Mouse (Mus musculus) midbrain, postnatal 0 days (tissue): Measurements from ENCODE around the gene Palld. TPM values are rescaled to one million over a fixed set of nuclear protein-coding genes. Genes with fewer than 3 reads are reported as not detected.
A peak's percentile ranks its signal among the peaks of the same experiment; 100 is the strongest.

Experiments used
- ATAC-seq: fragments of 200-750 bp; cut with Nextera tagmentation; 2 replicates; pipeline ENCODE4 v1.8.0; 2017; ENCODE audit warnings: moderate number of reproducible peaks, mild to moderate bottlenecking, moderate TSS enrichment, moderate library complexity; ENCODE audit not compliant: low FRiP score
- DNase-seq: peaks from one replicate; pipeline ENCODE4 v3.0.0-alpha.2; 2015; ENCODE audit warnings: low spot score
- H3K27ac ChIP-seq: fragments of 300-500 bp; sonication (generic); 2 replicates; pipeline ENCODE4 v1.5.1; 2014; ENCODE audit warnings: low read depth, mild to moderate bottlenecking, low read length, mixed read lengths
- H3K27me3 ChIP-seq: fragments of 300-500 bp; sonication (generic); 2 replicates; pipeline ENCODE4 v1.6.1; 2014; ENCODE audit warnings: low read length, control low read depth, mixed read lengths; ENCODE audit not compliant: insufficient read depth
- H3K36me3 ChIP-seq: fragments of 300-500 bp; sonication (generic); 2 replicates; pipeline ENCODE4 v1.6.1; 2014; ENCODE audit warnings: low read length, control low read depth, mixed read lengths; ENCODE audit not compliant: insufficient read depth
- H3K4me1 ChIP-seq: fragments of 300-500 bp; sonication (generic); 2 replicates; pipeline ENCODE4 v1.6.1; 2014; ENCODE audit warnings: mild to moderate bottlenecking, control low read depth, antibody characterized with exemption, low read length, mixed read lengths; ENCODE audit not compliant: insufficient read depth
- H3K4me2 ChIP-seq: fragments of 300-500 bp; sonication (generic); 2 replicates; pipeline ENCODE4 v1.6.1; 2014; ENCODE audit warnings: low read depth, mild to moderate bottlenecking, low read length, mixed read lengths; ENCODE audit not compliant: poor library complexity, severe bottlenecking
- H3K4me3 ChIP-seq: fragments of 300-500 bp; sonication (generic); 2 replicates; pipeline ENCODE4 v1.5.1; 2014; ENCODE audit warnings: low read depth, mild to moderate bottlenecking, low read length, moderate library complexity
- H3K9ac ChIP-seq: fragments of 300-500 bp; sonication (generic); replicated peaks from 2 replicates; pipeline ENCODE4 v1.6.1; 2014; ENCODE audit warnings: mild to moderate bottlenecking, low read length, moderate library complexity, mixed read lengths; ENCODE audit not compliant: poor library complexity, severe bottlenecking
- H3K9me3 ChIP-seq: fragments of 300-500 bp; sonication (generic); 2 replicates; pipeline ENCODE4 v1.6.1; 2016; ENCODE audit warnings: low read length, control low read depth
- CTCF ChIP-seq: IDR thresholded peaks from 2 replicates; pipeline ENCODE4 v1.5.1; 2016; ENCODE audit warnings: antibody characterized with exemption, mild to moderate bottlenecking
- WGBS: fragments of 180-500 bp; shearing (Covaris S2); extraction: QIAGEN DNeasy Blood & Tissue Kit; methylation state at CpG from one replicate; pipeline ENCODE4 v1.1.7; 2014; 5-methylcytosine and 5-hydroxymethylcytosine counted together
- polyA plus RNA-seq: library from polyadenylated mRNA; unstranded; fragments of >200 nt; fragmentation: Nextera tagmentation; extraction: Ambion mirVana; gene quantifications from 2 replicates; pipeline ENCODE4 v1.2.1, GENCODE M21; 2015
- total RNA-seq: library from RNA; depleted of rRNA; stranded (reverse); fragments of >200 nt; gene quantifications from 2 replicates; pipeline ENCODE4 v1.2.3, GENCODE M21; 2014

Gene Palld
- total and polyA plus RNA-seq, 2 experiments from 2014 or later = 3.9 to 10.8 TPM

DNA sequence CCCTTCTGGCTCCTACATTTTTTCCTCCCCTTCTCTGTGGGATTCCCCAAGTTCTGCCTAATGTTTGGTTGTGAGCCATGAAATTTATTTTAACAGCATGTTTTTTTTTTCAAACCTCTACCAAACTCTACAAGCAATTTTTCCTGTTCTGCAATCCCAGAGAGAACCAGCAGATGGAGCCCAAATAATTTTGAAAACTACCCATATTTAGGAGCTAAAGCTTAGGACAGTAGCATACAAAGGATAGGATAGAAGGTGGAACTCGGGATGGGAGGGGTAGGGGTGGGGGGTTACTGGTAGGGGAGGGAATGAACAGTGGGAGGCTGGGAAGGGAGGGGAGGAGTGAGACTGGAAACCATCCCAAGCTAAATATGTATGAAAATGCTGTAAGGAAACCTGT lies 380.4 kb downstream of the Palld start:
- no peak for ATAC-seq
- no peak overlapping the region for H3K9ac ChIP-seq
- TF ChIP-seq CTCF = peak; percentile 80
- H3K27ac ChIP-seq = no peak overlapping the region
- H3K4me1 ChIP-seq = no peaks in the 10 kb centered on the region
- WGBS = 9% methylated on average over 1 of the region's 1 CpGs
- H3K36me3 ChIP-seq = no peaks in the 10 kb centered on the region
- no peaks in the 10 kb centered on the region for H3K27me3 ChIP-seq
- H3K4me3 ChIP-seq = no peak overlapping the region
- peak; percentile 62 for DNase-seq
- H3K4me2 ChIP-seq = no peak overlapping the region
- no peaks in the 10 kb centered on the region for H3K9me3 ChIP-seq

DNA sequence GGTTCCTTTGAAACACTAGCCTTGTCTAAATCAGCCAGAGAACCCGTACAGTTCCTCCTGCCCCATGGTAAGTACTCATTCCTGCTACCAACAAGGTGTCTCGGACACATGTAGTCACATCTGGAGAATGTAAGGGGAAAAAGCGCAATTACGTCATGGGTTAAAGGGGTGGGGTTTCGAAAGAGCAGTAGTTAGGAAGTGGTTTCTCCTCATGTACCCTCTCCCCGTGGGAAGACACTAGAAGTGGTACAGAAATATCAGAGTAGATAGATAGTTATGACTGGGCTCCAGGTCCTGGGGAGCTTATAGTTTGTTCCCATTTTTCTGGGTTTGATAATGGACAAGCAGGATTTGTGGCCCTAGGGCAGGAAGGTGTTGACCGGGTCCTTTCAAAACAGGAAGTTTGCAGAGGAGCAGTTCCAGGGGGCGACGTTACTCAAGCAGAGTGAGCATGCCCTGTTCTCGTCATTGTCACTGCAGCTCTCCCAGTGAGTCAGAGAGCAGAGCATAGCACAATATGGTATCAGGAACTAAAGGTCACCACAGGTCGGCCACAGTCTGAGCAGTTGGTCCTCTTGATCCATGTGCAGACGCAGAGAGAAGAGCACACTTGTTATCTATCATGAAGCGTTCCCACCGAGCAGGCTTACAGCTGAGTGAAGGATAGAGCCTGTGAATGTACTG lies 384.8 kb downstream of the Palld start:
- H3K27me3 ChIP-seq = no peaks in the 10 kb centered on the region
- no peak for TF ChIP-seq CTCF
- 78% methylated on average over 14 of the region's 14 CpGs for WGBS
- no peak for ATAC-seq
- H3K9ac ChIP-seq = no peak overlapping the region
- DNase-seq = no peak
- no peak overlapping the region for H3K27ac ChIP-seq
- peaks cover 2% of the 10 kb centered on the region; the same call in 1 of the 2 replicates for H3K36me3 ChIP-seq
- no peak overlapping the region for H3K4me3 ChIP-seq
- no peak overlapping the region for H3K4me2 ChIP-seq
- H3K4me1 ChIP-seq = no peaks in the 10 kb centered on the region
- no peaks in the 10 kb centered on the region for H3K9me3 ChIP-seq

- Histone ChIP-seq H3K27me3 (no peaks in the 10 kb centered on the region), H3K4me2 (0 out of 2 replicates have a peak overlapping the region, but pooled peaks have one; percentile 45), H3K9ac (no peak overlapping the region), H3K36me3 (peaks cover 2% of the 10 kb centered on the region; the same call in 1 of the 2 replicates), H3K4me3 (no peak overlapping the region), H3K4me1 (no peaks in the 10 kb centered on the region), H3K27ac (0 out of 2 replicates have a peak overlapping the region, but pooled peaks have one; percentile 18), H3K9me3 (no peaks in the 10 kb centered on the region)
- 47% methylated on average over 8 of the region's 8 CpGs for WGBS
- no peak for TF ChIP-seq CTCF
- ATAC-seq (no peak), DNase-seq (peak; percentile 37)
These were observed 385.6 kb downstream of the Palld start for GRCm38 (mm10) chr8:61516745-61517501.

DNA sequence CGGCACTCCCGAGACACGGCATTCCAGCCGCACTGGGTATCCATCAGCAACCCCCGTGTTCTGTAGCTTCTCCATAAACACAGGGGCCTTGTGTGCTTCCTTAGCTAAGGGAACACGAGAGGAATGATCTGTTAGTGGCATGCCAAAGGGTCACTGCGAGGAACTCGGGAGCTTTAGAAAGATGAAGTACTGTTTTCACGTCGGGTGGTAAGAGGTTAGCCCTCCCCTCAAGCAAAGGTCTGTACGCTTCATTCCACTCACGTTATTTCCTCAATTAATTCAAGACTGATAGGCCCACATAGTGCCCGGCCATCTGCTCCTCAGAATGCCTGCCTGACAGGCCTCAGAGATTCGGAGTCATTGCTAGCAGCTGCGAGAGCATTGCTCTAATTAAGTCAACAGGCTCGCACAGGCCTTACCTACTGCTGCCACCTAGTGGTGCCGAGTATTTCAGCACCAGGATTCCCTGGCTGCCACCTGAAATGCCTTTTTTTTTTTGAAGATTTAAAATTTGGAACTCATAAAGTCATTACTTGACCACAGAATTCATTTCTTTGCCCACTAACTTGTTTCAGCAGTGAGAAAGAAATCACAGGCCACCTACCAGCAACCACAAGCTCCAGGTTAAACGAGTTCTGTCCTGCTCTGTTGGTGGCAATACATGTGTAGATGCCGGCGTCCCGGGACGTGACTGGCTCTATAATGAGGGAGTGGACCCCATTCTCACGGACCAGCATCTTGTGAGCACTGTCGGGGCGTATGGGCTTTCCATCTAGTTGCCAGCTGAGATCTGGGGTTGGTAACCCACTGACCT lies 386.4 kb downstream of the Palld start:
- peak; percentile 98 for TF ChIP-seq CTCF
- no peaks in the 10 kb centered on the region for H3K27me3 ChIP-seq
- 15% methylated on average over 25 of the region's 25 CpGs for WGBS
- no peaks in the 10 kb centered on the region for H3K9me3 ChIP-seq
- ATAC-seq (peak; percentile 85), DNase-seq (peak; percentile 96)
- H3K9ac ChIP-seq = peak overlapping the region; percentile 50; the same call in 1 of the 2 replicates
- no peaks in the 10 kb centered on the region for H3K4me1 ChIP-seq
- H3K4me2 ChIP-seq = peak overlapping the region; percentile 45
- peaks cover 2% of the 10 kb centered on the region; the same call in 1 of the 2 replicates for H3K36me3 ChIP-seq
- peak overlapping the region; percentile 23; the same call in 1 of the 2 replicates for H3K4me3 ChIP-seq
- peak overlapping the region; percentile 62 for H3K27ac ChIP-seq

GRCm38 (mm10) chr8:61515110-61515930 lies 387.2 kb downstream of the Palld start:
- peak; percentile 47 for DNase-seq
- WGBS = 28% methylated on average over 24 of the region's 24 CpGs
- H3K27me3 ChIP-seq = no peaks in the 10 kb centered on the region

More at GRCm38 (mm10) chr8:61515110-61515930, 387.2 kb downstream of the Palld start:
- peak; percentile 63; the same call in 1 of the 2 replicates for ATAC-seq
- Histone ChIP-seq H3K4me3 (peak overlapping the region; percentile 23; the same call in 1 of the 2 replicates), H3K36me3 (peaks cover 2% of the 10 kb centered on the region; the same call in 1 of the 2 replicates), H3K4me2 (peak overlapping the region; percentile 45), H3K27ac (peak overlapping the region; percentile 62), H3K9me3 (no peaks in the 10 kb centered on the region), H3K9ac (peak overlapping the region; percentile 50; the same call in 1 of the 2 replicates), H3K4me1 (no peaks in the 10 kb centered on the region)
- TF ChIP-seq CTCF = no peak
